Mouse (Mus musculus) ES-CJ7 (cell line): ENCODE results near the gene Olfr295.

Experiments
- DNase-seq: peaks from one replicate; pipeline ENCODE4 v3.0.0; 2011; ENCODE audit warnings: low read depth, low spot score

The Olfr295 gene

DNA sequence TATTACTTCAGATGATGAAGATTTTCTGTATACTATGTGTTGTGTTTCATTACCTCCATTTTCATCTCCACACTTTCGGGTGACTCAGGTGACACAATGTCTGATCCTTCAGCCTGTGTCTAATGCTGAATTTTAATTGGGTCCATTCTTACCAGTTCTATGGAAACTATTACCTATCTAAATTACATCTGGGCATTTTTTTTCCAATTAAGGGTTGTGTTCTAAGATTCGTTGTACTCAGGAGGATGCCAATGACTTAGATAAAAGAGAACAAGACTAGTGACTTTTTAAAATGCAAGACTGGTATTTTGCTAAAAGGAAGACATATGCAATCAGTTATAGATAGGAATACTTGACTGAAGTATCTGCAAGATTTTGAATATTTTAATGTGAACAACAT, at the start of gene Olfr295:
Gene Olfr295, plus strand, starts transcription at position 301 of the 400 bp plus-strand sequence.
- DNase-seq, result no peak

DNA sequence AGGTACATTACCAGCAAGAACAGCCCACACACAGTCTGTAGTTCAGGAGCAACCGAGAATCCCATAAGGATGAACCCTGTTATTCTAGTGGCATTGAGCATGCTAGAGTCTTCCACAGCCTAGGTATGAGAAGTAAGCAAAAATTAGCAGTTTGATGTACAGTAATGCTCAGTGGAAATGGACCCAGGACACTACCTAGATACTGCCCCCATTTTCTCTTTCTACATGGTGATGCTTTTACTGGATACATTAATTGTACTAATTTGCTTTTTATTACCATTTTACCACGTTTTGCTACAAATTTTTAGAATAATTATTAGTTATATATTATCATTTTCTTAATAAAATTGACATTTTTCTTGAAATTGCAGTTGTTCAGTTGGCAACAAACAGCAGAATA, 32.9 kb downstream of the Olfr295 start, which contains the start of gene Olfr294:
Gene Olfr294, minus strand, starts transcription at position 101 of the 400 bp plus-strand sequence.
- no peak for DNase-seq
